Mouse (Mus musculus) mouse trophoblast stem cell (cell line): Measurements from ENCODE around the gene Clic6.
"Not testable (repeated sequence)": the region's sequence is repeated elsewhere in the genome, so short reads cannot be mapped to it uniquely, and the experiment has no call there.

Experiments used
- in situ Hi-C, 2 experiments: fragments of 300-500 bp; cut with MseI, MboI; formaldehyde crosslinking; loops; 2 replicates in 1 of 2; 3 replicates in 1 of 2; pipeline ENCODE4 v1.15.1; 2025

Gene Clic6

DNA sequence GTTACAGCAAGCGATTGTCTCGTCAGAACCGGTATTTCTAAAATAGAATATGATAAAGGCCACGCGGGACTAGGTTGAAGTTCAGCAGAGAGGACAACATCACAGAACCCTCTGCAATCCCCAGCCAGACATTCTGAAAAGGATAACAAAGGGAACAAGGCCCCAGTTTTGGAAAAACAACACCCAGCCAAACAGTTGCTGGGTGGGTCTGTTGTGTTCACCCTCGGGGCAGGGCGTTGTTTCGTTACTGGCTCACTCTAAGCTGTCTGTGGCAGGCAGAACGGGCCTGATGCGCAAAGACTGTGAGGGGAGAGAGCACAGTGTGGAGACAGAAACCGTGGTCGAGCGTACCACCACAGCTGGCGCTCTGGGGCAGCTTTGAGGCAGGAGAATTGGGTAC, 17.1 kb upstream of the Clic6 start:
- in situ Hi-C loops, result no loop called here

- in situ Hi-C loops, result no loop called here
Measured at GRCm38 (mm10) chr16:92470706-92471105, 14.8 kb upstream of the Clic6 start, which contains the start of gene Rcan1. Gene Rcan1 (minus strand): TSS chr16:92470867.

GRCm38 (mm10) chr16:92472898-92473297, 12.6 kb upstream of the Clic6 start:
- in situ Hi-C loops, result no loop called here

DNA sequence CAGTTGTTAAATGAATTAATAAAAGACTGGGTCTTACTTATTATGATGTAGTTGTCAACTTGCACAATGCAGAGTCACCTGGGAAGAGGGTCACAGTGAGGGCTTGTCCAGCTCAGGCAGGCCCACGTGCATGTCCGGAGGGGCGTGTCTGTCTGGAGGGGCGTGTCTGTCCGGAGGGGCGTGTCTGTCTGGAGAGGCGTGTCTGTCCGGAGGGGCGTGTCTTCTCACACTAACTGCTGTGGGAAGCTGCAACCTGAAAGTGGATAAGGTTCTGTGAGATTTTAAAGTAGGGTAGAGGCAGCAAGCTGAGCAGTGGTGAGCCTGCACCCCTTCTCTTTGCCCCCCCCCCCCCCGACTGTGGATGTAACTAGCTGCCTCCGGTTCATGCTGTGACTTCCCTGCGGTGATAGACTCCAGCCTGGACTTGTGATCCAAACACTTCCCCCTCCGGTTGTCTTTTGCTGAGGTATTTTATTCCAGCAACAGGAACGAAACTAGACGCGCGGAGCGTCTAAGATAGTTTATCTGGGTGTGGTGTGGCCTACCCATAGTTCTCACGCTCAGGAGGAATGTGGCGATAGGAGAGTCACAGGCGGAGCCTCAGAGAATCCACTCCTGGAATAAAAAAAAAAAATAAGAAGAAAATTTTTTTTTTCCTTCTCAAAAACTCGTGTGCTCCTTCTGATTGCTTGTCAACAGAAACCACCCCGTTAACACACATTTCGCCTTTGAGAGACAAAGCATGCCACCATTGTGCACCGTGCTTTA, 10.3 kb upstream of the Clic6 start:
- in situ Hi-C loops, result no loop called here

GRCm38 (mm10) chr16:92478561-92479150, 6.9 kb upstream of the Clic6 start:
- in situ Hi-C loops, result no loop called here

- in situ Hi-C loops, result no loop called here
Measured at GRCm38 (mm10) chr16:92487086-92487485, 1.6 kb downstream of the Clic6 start.

- in situ Hi-C loops, result no loop called here
Measured at GRCm38 (mm10) chr16:92487489-92487888, 2.0 kb downstream of the Clic6 start.

GRCm38 (mm10) chr16:92488456-92488855, 2.9 kb downstream of the Clic6 start:
- in situ Hi-C loops, result no loop called here

- in situ Hi-C loops, result no loop called here
Measured at GRCm38 (mm10) chr16:92489356-92489755, 3.8 kb downstream of the Clic6 start.

- in situ Hi-C loops, result no loop called here
Measured at GRCm38 (mm10) chr16:92497851-92498588, 12.5 kb downstream of the Clic6 start.

DNA sequence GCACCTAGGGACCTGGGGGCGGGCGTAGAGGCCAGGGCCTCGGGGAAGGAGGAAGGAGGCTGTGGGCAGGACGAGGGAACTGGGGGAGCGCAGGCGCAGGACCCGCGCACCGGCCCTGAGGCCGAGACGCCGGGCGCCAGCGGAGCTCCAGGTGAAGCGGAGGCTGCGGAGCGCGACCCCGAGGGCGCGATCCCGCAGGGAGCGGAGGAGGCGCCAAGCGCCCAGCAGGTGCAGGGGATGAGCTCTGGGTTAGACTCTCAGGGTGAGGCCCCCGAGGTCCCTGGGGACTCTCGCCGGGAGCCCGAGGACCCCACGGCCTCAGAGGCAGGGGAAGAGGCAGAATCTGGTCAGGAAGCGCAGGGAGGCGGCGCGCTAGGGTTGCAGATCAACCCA, 13.0 kb downstream of the Clic6 start:
- in situ Hi-C loops, result no loop called here

DNA sequence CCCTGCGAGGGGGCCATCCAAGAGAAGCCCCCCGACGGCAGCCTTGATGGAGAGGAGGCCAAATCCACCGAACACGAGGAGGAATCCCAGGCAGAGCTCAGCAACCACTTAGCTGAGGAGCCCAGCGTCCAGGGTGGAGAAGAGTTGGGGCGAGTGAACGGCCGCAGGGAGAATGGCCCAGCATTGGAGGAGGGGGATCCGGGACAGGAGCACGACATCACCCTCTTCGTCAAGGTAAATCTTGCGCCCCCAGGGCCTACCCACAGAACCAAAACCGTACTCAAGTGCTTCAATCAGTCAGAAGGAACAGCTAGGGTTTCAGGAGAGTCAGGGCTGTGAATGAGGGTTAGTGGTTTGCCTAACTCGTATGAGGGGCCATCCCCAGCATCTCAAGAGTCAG, 13.8 kb downstream of the Clic6 start:
- in situ Hi-C loops, result no loop called here

GRCm38 (mm10) chr16:92500534-92500933, 15.0 kb downstream of the Clic6 start:
- in situ Hi-C loops, result no loop called here

GRCm38 (mm10) chr16:92503105-92503504, 17.6 kb downstream of the Clic6 start:
- in situ Hi-C loops, result no loop called here

DNA sequence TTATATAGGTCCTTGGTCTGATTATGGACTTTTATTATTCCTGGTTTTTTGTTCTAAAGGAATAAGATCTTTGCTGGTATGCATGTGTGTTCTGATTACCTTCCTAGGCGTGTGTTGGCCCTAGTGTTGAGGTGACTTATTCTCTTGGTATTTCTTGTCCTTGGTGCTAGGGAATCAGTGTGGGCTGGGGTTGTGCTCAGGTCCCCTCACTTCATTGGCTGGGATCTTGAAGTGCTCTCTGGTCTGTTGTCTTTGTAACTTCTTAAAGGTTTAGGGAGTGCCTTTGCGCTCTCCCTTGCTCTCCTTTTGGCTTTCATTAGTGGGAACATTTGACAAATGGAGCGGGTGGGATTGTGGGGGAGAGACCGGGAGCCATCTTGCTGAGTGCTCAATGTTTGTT, 22.0 kb downstream of the Clic6 start:
- in situ Hi-C loops, result no loop called here

DNA sequence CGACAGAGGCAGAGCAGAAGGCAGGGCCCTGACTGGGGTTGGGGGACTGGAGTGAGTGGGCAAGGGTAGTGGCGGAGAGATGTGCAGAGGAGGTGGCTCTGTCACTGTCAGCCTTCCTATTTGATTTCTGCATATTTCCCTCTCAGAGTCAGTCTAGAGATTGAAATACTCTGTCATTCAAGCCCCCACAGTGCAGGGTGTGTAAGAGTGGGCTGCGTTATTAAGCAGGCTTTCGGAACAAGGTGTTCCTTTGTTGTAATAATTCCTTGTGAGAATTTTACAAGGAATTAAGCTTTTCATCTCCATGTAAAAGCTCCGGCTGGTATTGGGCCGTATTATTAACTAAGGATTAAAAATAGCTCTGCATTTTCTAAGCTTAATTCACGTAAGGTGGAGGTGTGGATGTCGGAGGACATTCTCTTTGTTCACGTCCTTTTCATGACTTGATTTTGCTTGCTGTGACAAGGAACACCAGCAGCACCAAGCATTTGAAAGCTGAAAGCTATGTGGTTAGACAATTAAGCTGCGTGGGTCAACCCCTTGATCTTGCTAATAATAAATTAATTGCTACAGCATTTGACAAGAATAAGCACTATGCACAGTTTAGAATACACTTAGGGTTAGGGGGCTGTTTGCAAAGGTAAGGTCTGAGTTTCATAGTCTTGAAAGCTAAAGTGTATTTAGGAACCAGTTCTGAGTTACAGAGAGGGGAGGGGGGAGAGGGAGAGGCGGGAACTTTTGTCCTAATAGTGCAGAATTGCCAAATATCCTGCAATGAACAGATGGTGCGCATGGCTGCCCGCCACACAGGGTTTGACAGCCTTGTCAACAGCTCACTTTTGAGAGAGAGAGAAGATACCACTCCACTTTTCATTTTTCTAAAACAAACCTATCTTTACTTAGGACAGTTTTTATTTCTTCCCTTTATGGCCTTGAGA, 25.6 kb downstream of the Clic6 start:
- in situ Hi-C loops, result no loop called here

DNA sequence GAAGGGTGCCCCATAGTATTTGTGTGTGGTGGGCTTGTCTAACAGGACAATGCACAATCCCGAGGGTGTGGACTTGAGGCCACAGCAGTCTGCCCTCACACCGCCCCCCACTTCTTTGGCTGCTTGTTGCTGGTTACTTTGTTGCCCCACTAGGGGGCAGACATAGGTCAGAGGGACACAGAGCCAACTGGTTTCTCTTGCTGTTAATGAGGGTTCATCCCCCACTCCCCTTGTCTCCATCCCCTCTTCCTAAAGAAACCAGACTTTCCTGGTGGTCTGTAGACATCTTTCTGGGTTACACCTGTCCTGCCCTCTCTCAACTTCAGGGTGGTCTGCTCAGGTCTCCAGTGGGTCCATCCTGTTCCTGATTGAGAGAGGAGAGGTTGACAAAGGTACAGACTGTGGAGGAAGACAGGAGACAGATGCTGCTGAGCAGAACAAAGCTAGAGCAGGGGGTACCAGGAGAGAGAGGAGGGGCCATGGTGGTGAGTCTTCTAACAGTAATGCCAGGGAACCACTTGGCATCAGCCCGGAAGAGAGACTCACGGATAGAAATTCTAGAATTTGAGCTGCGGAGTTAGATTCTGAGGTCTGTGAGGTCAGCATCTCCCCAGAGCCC, 26.3 kb downstream of the Clic6 start:
- in situ Hi-C loops, result no loop called here

DNA sequence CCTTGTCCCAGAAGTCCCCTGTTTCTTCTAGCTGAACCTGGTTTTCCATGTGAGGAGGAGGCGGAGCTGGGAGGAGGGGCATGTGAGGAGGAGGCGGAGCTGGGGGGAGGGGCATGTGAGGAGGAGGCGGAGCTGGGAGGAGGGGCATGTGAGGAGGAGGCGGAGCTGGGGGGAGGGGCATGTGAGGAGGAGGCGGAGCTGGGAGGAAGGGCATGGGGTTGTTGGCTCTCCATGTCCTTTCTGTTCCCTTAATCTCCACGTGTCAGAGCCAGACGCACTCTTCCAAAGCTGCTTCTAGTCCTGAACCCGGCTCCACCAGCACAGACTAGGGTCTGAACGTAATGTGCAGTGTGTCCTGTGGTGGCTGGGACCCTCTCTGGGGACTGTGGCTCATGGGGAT, 29.4 kb downstream of the Clic6 start:
- in situ Hi-C loops, result not testable (repeated sequence)

GRCm38 (mm10) chr16:92516139-92516538, 30.6 kb downstream of the Clic6 start:
- in situ Hi-C loops, result no loop called here

GRCm38 (mm10) chr16:92518718-92519117, 33.2 kb downstream of the Clic6 start:
- in situ Hi-C loops, result no loop called here

GRCm38 (mm10) chr16:92519820-92520492, 34.4 kb downstream of the Clic6 start:
- in situ Hi-C loops, result no loop called here
